Mouse (Mus musculus) adrenal gland, adult 8-10 months (tissue): ENCODE data around the gene Fyco1. TPM values are rescaled to one million over a fixed set of nuclear protein-coding genes. Genes with fewer than 3 reads are reported as not detected.

Source experiments
- total RNA-seq, 4 experiments: library from RNA; stranded (reverse); gene quantifications; 2 replicates each; pipeline ENCODE4 v1.2.4; 2022

The Fyco1 gene
- total RNA-seq, 4 experiments from 2014 or later: 49.2 to 64.3 (median 59.1) TPM

Other genes with a start within 250 kb of the Fyco1 start
- gene Slc6a20b, start 219.3 kb downstream of the Fyco1 start, total RNA-seq: not detected
- gene Ccr9, start 173.5 kb downstream of the Fyco1 start, total RNA-seq: under 1 TPM; 0.05 to 0.15 (median 0.11) TPM
- under 1 TPM in 2 of 4 experiments, not detected in 2; 0.10 to 0.17 TPM for gene Slc6a20a, start 173.0 kb downstream of the Fyco1 start, total RNA-seq
- 10 to 100 TPM; 47.5 to 60.5 (median 57.4) TPM for gene Lztfl1, start 134.2 kb downstream of the Fyco1 start, total RNA-seq
- under 1 TPM in 3 of 4 experiments, not detected in 1; 0.46 to 0.75 (median 0.49) TPM for gene Cxcr6, start 45.4 kb downstream of the Fyco1 start, total RNA-seq
- gene Xcr1, start 10.1 kb upstream of the Fyco1 start, total RNA-seq: under 1 TPM in 3 of 4 experiments, not detected in 1; 0.22 to 0.31 (median 0.23) TPM
- gene Ccr1, start 116.8 kb upstream of the Fyco1 start, total RNA-seq: 1 to 10 TPM; 1.2 to 3.0 (median 3.0) TPM
- gene Ccr1l1, start 126.5 kb upstream of the Fyco1 start, total RNA-seq: not detected
- not detected for gene Ccr3, start 170.1 kb upstream of the Fyco1 start, total RNA-seq